Mouse (Mus musculus) spleen, postnatal 10 days (tissue): ENCODE results near the gene Ryr2.

Source experiments
- DNase-seq, 2 experiments: peaks; one replicate each; pipeline ENCODE4 v3.0.0; 2021 to 2022; ENCODE audit warnings: low spot score in 2 of 2

Gene Ryr2

DNA sequence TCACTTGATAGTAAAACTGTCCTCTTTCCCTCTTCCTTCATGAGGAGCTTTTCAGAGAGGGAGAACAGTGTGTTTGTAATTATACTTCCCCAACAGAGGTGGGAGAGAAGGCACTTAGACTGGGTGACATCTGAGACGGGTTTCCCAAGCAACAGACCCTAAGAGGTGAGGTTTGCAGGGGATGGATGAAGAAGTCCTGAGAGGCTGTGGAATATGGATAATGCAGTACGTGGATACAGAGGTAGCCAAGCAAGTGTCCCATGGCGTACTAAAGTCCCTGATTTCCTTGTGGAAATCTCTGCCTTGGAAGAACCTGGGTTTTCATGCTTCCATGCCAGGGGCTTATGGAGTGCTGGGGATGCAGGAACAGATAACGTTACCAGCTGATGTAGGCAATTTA, 69.5 kb downstream of the Ryr2 start:
- no peak for DNase-seq

DNA sequence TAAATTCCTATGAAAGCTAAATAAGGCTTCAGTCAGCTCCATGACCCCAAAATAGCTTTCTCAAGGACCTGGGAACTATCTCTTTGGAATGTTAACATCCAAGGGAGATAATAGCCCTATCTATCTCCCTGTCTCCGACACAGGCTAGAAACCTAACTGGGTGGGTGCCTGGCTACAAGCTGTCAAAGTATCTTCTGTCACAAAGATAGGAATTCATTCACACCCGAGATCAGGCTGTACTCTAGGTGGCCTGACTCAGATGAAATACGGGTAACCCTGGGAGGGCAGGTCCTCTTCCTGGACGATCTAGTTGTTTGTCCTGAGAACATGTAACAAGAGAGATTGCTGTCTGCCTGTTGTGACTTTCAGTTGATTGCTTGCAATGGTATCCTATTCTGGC, 69.9 kb downstream of the Ryr2 start:
- DNase-seq = no peak

DNA sequence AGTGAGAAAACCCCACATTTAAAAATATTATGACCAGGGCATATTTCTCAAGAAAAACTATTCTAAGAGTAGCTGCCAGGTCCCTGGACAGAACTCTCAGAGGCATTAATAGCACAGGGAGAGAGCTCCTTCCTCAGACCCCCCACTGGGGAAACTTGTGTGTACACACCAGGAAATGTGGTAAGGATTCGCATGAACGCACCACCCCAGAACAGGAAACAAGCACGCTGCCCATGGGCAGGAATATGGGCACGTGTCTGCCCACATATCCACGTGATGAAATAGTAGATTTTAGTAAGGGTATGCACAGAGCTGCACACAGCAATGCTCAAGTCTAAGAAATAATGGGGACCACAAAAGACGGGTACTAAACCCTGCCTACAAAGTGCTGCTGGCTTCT, 72.8 kb downstream of the Ryr2 start:
- DNase-seq = peak in 1 of 2 experiments; percentile 16

DNA sequence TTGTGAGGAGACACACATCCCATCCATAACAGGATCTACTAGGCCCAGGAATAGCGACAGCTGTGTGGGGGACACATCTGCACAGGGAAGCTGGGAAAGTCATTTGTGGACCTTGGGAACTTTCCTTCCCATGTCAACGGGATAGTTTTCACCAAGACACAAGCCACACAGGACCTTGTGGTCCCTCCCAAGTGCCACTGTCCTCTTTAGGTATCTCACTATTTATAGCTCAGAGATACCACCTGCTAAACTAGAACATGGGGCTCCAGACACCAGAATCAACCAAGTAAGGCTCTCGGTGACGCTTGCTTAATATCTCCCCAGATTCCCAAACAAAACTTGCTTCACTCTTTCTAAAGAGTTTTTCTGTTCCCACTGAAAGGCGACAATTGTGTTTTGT, 73.5 kb downstream of the Ryr2 start:
- DNase-seq = no peak

DNA sequence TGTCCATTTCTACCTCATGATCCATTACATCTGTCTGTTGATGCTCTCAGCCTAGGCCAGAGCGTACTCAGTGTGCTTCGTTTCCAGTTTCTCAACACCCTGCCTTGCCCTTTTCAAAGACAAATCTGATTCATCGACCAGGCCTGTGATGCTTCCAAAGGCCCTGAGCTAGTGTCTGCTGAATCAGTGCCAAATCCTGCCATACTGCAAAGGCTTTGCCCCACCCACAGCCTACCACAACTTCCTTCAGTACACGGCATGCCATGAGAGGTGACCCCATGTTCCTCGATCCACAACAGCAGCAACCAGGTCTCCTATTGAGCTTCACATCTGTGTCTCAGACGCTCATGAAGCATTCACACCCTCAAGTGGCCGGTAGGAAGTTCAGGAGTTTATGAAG, 76.9 kb downstream of the Ryr2 start:
- no peak for DNase-seq

DNA sequence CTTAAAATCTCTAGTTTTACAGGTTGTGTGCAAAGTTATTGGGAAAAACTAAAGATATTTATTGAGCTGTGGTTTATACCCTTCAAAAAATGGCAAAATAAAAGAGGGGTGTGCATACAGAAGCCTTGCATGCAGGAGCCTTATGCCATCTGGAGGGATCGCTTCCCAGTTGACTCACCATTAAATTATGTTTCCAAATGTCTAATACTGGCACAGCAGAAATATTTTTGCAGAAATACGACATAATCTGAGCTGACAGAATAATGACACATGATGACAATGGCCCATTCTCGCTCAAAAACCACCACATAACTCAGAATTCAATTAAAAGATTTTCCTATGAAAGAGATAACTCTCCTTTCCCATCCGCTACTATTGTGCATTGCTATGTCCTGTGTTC, 77.4 kb downstream of the Ryr2 start:
- no peak for DNase-seq

DNA sequence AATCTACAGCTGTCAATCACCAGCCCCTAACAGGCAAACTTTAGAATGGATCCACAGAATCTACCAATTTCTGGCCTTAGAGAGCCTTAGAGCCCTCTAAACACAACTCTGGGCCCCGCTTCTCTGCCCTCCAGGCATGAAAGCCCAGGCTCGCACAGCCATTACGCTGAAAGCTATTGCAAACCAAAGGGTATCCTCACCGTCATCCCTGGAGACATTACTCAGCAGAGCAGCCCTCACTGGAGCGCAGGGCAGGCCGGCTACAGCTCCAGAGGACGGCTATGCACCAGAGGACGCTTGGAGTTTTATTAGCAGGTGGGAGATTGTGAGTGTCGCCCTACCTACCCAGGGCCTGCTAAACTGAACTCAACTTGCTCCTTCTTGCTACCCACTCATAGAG, 88.7 kb downstream of the Ryr2 start:
- DNase-seq = no peak

DNA sequence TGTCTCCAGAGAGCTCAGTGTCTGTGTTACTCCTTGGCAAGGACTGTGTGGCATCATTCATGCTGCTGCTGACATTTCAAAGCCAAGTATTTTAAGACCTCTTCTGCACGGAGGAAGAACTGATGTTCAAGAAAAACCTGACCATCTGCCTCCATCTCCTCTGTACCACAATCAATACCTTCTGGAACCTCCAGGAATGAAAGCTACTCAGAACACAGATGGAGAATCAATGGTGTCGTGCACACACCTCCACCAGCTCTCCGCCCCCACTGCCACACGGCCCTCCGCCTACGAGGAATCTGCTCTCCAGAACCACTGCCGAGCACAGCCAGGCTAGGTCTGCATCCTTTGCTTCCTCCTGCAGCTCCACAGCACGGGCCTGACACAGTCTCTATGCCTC, 92.8 kb downstream of the Ryr2 start:
- DNase-seq = no peak

DNA sequence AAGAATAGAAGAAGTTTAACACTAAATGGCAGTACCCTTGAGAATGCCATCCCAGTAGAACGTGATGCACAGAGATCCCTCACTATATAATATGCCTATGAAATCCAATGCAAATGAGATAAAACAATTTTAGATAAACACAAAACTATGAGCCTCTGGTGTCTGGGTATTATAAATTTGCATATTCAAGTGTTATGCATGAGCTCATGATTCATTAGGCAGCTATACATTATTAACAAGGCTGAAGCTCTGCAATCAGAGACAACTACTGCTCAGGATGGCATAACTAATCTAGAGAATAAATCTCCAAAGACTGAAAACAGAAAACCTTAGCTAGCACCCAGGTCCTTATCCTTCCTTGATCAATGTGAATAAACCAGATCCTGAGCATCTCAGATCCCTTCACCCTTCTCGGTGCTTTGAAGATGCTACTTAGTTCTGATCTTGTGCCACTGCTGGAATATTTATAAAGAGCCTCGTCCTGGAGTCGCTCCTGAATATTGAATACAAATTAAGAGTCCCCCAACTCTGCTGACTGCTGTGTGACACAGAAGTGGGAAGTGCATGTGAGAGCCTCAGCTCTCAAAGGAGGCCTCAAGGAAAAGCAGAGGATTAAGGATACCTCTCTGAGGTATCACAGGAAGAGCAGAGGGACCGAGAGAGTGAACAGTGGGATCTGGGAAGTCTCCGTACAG, 97.6 kb downstream of the Ryr2 start:
- DNase-seq = no peak

DNA sequence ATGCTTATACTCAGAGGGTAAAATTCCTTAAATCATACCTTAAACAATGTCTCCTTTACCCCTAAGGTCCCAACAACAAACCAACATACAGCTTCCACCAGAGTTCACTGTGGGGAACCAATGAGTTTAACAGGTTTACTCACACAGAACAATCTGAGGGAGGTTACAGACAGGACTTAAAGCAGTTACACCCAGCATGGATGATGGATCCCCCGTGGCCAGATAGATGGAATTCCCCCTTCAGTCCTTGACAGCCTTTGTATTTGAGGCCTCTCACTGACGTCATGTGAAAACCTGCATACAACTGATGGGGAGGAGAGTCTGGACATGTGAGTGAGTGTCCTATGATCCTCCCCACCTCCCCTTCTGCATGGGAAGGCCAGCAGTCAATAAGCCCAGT, 99.2 kb downstream of the Ryr2 start:
- no peak for DNase-seq

DNA sequence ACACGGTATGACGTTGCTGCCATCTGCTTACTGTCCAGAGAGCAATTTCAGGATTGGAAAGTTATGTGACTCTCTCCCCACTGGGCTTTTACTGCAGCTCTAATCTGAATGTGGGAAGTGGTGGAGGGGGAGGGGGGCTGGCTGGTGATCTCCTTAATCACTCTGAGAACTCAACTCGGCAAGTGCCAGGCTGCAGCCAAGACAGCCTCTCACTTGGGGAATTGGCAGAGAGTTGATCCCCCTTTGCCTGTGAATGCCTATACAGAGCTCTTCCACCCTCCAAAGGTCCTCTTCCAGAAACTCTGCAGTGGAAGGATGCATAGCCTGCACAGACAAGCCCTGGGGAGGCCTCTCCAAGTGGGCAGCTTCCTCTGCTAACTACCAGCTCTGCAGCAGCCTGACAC, 104.9 kb downstream of the Ryr2 start:
- DNase-seq = no peak

DNA sequence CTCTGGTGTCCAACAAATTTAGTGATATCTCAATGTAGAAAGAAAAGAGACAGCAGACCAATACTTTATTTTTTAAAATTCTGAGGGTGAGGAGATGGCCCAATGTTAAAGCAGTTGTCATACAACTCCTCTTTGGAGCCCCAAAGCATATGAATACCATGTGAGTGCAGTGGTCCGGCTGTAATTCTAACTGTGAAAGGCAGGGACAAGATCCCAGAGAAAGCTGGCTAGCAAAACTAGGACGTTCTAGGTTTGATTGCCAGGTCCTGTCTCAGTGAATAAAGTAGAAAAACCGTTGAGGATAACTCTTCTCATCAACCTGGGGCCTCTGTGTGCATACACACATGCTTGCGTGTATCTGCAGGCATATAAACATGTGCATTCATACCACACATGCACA, 106.9 kb downstream of the Ryr2 start:
- DNase-seq = no peak

DNA sequence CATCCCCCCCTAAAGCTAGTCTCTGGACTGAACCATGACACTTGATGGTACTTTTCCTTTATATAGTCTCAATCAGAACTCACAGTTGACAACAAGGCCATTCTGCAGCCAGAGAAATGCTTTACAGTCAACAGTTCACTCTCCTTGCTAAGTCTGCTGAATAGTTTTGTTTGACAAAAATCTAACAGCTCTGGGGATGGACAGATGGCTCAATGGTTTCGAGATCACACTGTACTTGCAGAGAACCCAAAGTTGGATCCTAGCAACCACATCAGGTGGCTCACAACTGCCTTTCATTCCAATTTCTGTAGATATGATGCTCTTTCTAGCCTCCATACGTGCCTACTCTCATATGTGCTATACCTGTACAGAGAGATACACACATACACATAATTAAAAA, 109.4 kb downstream of the Ryr2 start:
- DNase-seq = no peak

DNA sequence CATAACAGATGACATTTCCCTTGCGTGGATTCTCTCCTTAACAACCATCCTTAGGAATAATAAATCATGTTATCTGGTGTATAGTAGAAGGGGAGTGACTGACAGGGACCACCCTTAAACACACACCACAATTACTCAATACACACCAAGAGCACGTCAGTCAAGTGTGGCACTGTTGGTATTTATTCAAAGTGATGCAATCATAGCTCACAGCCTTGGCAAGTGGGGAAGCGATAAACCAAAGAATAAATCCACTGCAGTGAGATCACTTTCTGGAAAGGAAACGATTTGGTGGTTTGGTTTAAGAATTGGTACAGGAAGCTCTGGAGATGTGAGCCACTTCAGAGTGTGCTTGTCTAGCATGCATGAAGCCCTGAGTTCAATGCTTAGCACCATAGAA, 119.2 kb downstream of the Ryr2 start:
- no peak for DNase-seq

DNA sequence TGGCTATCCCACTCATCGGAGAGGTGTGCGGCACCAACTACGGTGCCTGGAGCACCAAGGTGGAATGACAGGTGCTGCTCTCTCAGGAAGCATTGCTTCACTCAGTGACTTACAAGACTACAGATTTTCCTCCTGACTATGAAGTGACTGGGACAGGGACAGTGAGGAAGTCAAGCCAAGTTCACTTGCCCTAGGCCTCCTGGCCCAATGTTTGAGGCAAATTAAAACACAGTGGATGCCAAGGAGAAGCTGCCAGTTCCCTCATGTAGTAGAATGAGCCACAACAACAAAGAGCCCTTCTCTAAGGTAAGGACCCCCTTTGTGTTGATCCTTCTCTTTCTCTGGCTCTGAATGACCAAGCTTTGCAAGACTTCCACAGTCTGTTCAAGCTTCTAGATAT, 121.7 kb downstream of the Ryr2 start:
- DNase-seq = no peak

DNA sequence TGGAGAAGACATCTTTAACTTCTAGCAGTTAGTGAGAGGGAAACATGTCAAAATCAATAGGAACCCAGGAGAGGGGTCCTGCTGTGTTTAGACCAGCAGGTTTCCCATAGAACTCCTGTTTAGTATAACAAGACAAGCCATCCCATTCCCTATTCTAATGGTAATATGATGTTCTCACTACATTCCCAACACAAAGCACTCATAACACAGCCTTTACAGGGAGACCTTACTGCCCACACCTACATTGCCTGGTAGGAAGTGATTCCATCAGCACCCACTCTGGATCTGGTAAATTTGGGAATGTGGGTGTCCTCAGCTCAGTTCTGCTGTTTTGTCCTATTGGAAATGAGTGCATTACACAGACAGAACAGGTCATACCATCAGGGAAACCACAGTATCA, 127.7 kb downstream of the Ryr2 start:
- no peak for DNase-seq

DNA sequence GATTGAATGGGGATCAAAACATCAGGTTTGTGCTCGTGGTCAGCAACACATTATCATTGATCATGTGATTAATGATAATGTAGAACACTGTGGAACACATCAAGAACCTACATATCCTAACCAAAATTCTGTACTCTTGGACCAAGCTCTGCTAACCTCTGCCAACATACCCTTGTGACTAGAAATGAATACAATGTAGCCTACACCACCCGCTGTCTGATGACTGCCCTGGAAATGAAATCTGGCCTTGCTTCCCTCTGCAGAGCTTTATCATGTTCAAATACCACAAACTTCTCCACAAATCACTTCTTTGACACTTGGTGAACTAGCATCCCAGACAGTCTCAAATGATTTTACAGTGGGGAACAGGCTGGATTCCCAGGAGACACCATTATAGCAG, 128.4 kb downstream of the Ryr2 start:
- DNase-seq = no peak

DNA sequence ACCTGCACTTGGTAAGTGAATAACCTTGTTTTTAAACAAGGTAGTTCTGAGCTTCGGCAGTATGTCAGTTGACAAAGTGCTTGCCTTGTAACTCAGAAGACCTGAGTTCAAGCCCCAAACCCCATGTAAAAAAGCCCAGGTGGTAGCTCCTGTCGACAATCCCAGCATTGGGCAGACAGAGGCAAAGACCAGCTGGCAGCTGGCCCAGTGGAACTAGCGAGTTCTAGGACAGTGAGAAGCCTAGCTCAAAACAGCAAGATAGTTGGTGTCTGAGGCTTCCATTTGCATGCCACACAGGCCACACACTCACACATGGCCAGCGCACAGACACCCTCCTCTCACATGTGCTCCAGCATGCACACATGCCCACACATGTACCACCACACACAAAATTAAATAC, 129.1 kb downstream of the Ryr2 start:
- no peak for DNase-seq

DNA sequence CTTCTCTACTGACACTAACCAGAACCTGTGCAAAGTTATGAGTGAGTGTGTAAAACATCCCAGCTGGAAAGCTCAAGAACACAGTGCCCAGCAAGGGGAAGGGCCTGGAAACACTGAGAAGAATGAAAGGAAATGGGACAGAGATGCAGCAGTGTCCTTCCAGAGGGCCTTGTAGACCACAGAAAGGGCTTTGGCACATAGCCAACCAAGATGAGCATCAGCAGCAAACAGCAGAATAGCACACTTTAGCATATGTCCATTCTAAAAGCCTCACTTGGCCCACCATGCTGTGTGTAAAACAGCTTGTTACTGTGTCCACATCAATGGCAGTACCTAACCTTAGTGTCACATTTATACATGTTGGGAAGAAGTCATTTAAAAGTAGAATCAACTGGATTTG, 142.4 kb downstream of the Ryr2 start:
- DNase-seq = no peak

DNA sequence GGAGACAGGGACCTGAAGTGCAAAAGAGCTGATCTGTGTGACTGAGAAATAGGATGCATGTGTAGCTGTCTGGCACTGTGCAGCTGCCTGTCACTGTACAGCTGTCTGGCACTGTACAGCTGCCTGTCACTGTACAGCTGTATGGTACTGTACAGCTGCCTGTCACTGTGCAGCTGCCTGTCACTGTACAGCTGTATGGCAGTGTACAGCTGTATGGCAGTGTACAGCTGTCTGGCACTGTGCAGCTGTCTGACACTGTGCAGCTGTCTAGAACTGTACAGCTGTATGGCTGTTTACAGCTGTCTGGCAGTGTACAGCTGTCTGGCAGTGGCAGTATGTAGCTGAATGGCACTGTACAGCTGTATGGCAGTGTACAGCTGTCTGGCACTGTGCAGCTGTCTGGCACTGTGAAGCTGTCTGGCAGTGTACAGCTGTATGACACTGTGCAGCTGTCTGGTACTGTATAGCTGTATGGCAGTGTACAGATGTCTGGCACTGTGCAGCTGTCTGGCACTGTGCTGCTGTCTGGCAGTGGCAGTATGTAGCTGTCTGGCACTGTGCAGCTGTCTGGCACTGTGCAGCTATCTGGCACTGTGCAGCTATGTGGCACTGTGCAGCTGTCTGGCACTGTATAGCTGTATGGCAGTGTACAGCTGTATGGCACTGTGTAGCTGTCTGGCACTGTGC, 147.1 kb downstream of the Ryr2 start:
- DNase-seq = no peak

DNA sequence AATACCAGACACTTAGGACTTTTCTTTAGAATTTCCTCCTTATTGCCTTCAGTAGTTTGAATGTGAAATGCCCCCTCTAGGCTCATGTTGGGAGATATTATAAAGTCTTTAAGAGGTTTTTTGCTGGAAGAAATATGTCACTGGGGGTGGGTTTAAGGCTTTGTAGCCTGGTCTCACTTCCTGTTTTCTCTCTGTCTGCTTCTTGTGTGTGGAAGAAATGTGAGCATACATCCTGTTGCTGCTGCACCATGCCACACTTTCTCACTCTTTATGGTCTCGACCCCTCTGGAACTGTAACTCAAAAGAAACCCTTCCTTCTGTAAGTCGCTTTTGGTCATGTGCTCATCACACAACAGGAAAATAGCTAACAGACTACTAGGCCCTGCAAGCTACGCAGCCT, 147.9 kb downstream of the Ryr2 start:
- DNase-seq = no peak

DNA sequence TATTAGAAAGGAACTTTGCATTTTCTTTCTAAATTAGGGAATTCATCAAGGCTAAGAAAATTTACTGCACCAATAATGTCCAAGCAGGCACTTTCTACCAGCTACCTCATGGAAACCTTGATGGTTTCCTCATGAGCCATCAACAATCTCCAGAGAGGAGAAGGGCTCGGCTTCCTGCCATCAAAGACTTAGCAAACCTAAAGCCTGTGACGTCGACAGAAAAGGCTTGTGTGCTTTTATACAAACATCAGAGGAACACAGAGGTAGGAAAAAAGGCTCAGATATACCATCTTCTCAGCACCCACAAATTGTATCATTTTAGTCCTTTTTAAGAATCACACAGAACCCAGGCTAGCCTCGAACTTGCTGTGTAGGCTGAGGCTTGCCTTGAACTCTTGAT, 148.5 kb downstream of the Ryr2 start:
- DNase-seq = no peak

DNA sequence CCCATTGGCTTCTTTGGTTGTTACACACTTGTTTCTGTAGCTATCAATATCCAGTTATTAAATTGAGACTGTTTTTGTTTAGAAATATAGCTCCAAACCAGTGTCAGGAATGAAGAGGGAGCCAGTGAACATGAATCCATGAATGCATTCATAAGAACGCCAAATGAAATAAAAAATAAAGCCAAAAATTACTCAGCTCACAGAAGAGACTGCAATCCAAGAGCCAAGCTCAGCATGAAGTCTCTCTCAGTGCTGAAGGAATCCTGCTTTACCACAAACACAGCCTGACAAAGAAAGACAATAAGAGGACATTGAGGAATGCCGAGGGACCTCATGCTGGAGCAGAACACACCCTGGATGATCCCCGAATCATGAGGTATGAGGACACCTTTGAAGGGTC, 154.8 kb downstream of the Ryr2 start:
- no peak for DNase-seq

DNA sequence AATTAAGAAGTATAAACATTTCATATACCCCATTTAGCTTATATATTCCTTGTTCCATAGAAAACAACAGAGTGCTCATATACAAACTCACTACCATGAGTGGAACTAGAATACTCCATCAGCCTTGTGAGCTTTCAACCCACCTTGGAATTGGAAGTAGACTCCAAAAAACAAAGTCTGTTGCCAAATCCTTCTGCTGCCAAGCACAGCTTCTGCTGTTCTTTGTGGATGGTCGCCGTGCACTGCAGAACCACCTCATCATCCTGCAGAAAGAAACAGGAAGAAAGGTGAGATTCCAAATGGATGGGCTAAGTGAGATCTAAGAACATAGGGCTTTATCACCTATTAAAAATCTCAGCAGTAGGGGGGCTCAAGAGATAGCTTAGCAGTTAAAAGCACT, 161.0 kb downstream of the Ryr2 start:
- no peak for DNase-seq
